Mouse (Mus musculus): ENCODE results near the gene Ticam1. TPM values are rescaled to one million over a fixed set of nuclear protein-coding genes. Genes with fewer than 3 reads are reported as not detected.

Ticam1 gene
- polyA plus RNA-seq, 1 experiment = 0.96 TPM

DNA sequence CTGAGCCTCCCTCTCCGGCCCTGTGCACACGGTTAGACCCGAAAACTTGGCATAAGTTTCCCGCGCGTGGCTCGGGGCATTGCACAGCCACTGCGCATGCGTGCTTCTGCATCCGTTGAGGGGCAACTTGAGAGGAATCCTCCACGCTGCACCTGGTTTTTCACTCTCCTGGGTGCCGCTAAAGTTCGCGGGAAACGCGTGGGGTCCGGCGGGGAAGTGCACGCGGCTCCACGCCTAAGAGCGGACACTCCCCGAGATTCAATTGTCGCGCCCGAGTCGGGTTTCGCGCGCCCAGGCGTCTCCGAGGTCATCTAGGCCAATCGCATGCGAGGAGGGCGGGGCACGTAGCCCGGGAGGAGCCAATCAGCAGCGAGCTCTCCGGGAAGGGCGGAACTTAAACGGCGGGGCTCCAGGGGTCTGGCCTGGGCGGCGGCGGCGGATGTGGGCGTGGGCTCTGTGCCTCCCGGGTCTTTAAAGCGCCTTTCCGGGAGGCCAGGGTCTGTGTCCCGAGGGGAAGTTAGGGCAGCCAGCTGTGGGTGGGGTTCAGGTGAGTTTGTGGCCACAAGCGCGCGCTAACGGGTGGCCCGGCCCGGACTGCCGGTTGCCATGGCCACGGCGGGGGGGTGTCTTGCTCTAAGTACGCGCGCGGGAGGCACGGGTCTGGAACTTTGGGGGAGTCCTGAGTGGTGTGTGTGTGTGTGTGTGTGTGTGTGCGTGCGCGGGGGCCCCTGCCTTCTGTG is 27.4 kb upstream of the Ticam1 start:
- H3K27me3 ChIP-seq (ENCODE audit: control insufficient read depth) = peaks cover 5% of the 10 kb centered on the region
- TF ChIP-seq TAL1 (IDR thresholded peaks at IDR 0.05; ENCODE audit: low read length) (no peak), GATA1 (IDR thresholded peaks at IDR 0.05; ENCODE audit: low read length) (no peak)
- no peaks in the 10 kb centered on the region for H3K9me3 ChIP-seq (ENCODE audit: control insufficient read depth, low read length)
- H3K4me3 ChIP-seq (replicated peaks) = peak overlapping the region; percentile 74
- H3K4me1 ChIP-seq (ENCODE audit: control insufficient read depth) = peaks cover 67% of the 10 kb centered on the region
- H3K36me3 ChIP-seq (ENCODE audit: control insufficient read depth) = peaks cover 48% of the 10 kb centered on the region

DNA sequence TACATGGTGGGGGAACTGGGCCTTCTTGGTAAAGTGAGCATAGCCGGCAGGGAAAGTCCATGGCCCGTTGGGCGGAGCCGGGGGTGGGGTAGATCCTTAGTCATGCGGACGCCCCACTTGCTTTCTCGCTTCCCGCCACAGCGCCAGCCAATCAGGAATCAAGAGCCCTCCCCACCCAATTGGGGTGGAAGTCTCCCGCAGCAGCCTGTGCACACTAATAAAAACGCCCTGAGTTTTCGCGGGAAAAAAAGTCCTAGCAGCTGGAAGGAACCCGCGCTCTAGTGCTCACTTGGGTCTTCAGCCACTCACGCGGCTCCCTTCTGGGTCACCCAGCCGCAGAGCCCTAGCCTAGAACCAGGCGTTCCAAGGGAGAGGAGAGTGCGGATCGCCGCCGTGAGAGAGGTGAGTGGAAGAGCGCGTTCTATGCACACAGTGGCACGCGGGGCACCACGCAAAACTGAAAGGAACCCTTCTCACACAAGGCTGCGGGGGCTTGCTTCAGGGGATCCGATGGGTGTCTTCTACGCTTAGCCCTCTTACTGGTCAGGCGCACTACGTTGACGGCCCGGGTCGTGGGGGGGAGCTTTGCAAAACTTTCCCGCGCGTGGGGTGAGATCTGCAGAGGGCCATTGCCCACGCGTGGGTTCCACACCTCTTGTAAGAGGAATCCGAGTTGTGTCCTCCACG is 26.7 kb upstream of the Ticam1 start, which contains the start of gene Uhrf1:
Gene Uhrf1 (plus strand): TSS at position 162 of the 687 bp plus-strand sequence.
- Histone ChIP-seq H3K4me3 (replicated peaks) (peak within 1 kb of the TSS; percentile 74), H3K27me3 (ENCODE audit: control insufficient read depth) (peaks cover 8% of the 10 kb centered on the region), H3K36me3 (ENCODE audit: control insufficient read depth) (peaks cover 41% of the 10 kb centered on the region), H3K4me1 (ENCODE audit: control insufficient read depth) (peaks cover 60% of the 10 kb centered on the region), H3K9me3 (ENCODE audit: control insufficient read depth, low read length) (no peaks in the 10 kb centered on the region)
- TF ChIP-seq TAL1 (IDR thresholded peaks at IDR 0.05; ENCODE audit: low read length) = no peak
- no peak for TF ChIP-seq GATA1 (IDR thresholded peaks at IDR 0.05; ENCODE audit: low read length)

DNA sequence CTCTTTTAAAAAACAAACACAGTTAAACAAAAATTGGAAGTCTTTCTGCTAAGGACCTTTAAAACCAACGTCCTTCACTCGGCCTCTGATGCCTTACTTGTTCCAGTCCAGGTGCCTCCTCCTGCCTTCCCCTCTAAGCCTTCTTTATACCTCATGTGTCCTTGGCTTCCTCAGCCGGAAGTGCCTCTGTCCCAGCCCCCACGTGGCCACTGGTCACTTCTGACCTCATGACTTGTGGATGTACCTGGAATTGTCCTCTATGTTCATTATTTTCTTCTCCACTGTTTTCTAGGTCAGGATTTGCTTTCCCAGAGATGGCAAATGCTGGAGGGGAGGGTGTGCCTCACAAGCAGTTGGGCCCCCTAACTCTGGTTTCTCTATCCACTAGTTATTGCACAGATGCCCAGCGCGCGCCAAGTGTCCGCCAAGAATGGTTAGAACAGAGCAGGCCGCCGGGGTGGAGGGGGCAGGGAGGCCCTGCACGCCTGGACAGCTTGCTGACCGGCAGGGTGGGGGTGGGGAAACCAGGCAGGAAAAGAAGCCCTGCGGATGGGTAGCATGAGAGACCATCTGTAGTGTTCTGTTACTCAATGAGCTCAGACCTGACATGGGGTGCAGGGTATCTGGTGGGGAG is 25.9 kb upstream of the Ticam1 start:
- H3K9me3 ChIP-seq (ENCODE audit: control insufficient read depth, low read length) = no peaks in the 10 kb centered on the region
- peaks cover 33% of the 10 kb centered on the region for H3K36me3 ChIP-seq (ENCODE audit: control insufficient read depth)
- H3K27me3 ChIP-seq (ENCODE audit: control insufficient read depth) = peaks cover 10% of the 10 kb centered on the region
- TF ChIP-seq TAL1 (IDR thresholded peaks at IDR 0.05; ENCODE audit: low read length) = no peak
- no peak for TF ChIP-seq GATA1 (IDR thresholded peaks at IDR 0.05; ENCODE audit: low read length)
- peaks cover 54% of the 10 kb centered on the region for H3K4me1 ChIP-seq (ENCODE audit: control insufficient read depth)
- peak overlapping the region; percentile 74 for H3K4me3 ChIP-seq (replicated peaks)

DNA sequence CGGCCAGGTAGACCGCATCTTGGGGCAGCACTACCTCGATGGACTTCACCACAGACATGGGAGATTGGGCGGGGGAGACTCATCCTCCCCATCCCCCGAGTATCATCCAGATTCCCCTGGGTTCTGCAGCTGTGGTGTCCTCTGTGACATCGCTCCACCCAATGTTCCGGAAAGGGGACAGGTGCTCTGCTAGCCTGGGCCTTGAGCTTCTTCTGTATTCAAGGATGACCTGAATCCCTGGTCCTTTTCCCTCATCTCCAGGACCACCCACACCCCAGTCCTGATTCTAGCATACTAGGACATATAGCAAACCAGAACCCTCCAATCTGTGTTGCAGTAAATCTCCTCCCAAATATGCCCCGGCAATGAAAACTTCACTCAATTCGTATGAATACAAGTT is 23.6 kb upstream of the Ticam1 start, which contains the start of gene Arrdc5:
Gene Arrdc5 (minus strand): TSS at position 101 of the 400 bp plus-strand sequence.
- TF ChIP-seq GATA1 (IDR thresholded peaks at IDR 0.05; ENCODE audit: low read length) (no peak), TAL1 (IDR thresholded peaks at IDR 0.05; ENCODE audit: low read length) (no peak)
- Histone ChIP-seq H3K27me3 (ENCODE audit: control insufficient read depth) (peaks cover 10% of the 10 kb centered on the region), H3K9me3 (ENCODE audit: control insufficient read depth, low read length) (no peaks in the 10 kb centered on the region), H3K4me3 (replicated peaks) (no peak within 1 kb of the TSS), H3K36me3 (ENCODE audit: control insufficient read depth) (peaks cover 10% of the 10 kb centered on the region), H3K4me1 (ENCODE audit: control insufficient read depth) (peaks cover 31% of the 10 kb centered on the region)

DNA sequence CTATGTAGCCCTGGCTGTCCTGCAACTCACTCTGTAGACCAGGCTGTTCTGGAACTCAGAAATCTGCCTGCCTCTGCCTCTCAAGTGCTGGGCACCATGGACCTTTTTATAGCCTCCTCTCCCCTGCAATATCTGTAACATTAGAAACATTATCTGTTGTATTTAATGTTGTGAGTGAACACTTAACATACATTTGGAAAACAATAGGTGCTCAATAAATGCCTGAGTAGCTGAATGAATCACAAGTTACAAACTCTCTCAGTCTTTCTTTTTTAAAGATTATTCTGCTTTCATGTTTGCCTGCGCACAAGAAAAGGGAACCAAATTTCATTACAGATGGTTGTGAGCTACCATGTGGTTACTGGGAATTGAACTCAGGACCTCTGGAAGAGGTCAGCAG is 21.7 kb upstream of the Ticam1 start:
- H3K4me3 ChIP-seq (replicated peaks) = no peak overlapping the region
- H3K27me3 ChIP-seq (ENCODE audit: control insufficient read depth) = peaks cover 10% of the 10 kb centered on the region
- H3K36me3 ChIP-seq (ENCODE audit: control insufficient read depth) = no peaks in the 10 kb centered on the region; the same call in 1 of the 2 replicates
- H3K9me3 ChIP-seq (ENCODE audit: control insufficient read depth, low read length) = no peaks in the 10 kb centered on the region
- no peak for TF ChIP-seq TAL1 (IDR thresholded peaks at IDR 0.05; ENCODE audit: low read length)
- TF ChIP-seq GATA1 (IDR thresholded peaks at IDR 0.05; ENCODE audit: low read length) = no peak
- H3K4me1 ChIP-seq (ENCODE audit: control insufficient read depth) = peaks cover 17% of the 10 kb centered on the region

DNA sequence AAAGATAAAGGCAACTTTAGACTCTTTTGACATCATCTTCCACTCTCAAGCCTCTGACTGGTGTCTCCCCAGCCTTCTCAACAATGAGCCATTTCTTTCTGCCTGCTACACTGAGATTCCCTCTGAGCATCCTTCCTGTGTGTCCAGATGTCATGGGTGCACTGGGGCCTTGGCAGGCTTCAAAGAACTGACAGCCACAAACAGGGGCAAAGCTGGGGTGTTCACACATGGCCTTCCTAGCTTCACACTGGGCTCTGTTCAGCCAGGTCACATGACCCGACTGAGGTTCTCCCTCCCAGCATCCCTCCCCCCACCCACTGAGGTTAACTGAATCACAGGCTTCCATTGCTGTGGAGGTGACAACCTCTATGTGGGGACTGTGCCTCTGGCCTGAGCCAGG is 19.6 kb upstream of the Ticam1 start:
- Histone ChIP-seq H3K4me1 (ENCODE audit: control insufficient read depth) (peaks cover 19% of the 10 kb centered on the region), H3K4me3 (replicated peaks) (no peak overlapping the region), H3K27me3 (ENCODE audit: control insufficient read depth) (peaks cover 10% of the 10 kb centered on the region), H3K9me3 (ENCODE audit: control insufficient read depth, low read length) (no peaks in the 10 kb centered on the region), H3K36me3 (ENCODE audit: control insufficient read depth) (no peaks in the 10 kb centered on the region)
- TF ChIP-seq GATA1 (IDR thresholded peaks at IDR 0.05; ENCODE audit: low read length) (no peak), TAL1 (IDR thresholded peaks at IDR 0.05; ENCODE audit: low read length) (no peak)

GRCm38 (mm10) chr17:56294241-56294640 is 17.7 kb upstream of the Ticam1 start:
- Histone ChIP-seq H3K36me3 (ENCODE audit: control insufficient read depth) (no peaks in the 10 kb centered on the region), H3K9me3 (ENCODE audit: control insufficient read depth, low read length) (no peaks in the 10 kb centered on the region), H3K27me3 (ENCODE audit: control insufficient read depth) (peaks cover 6% of the 10 kb centered on the region), H3K4me3 (replicated peaks) (no peak overlapping the region), H3K4me1 (ENCODE audit: control insufficient read depth) (peaks cover 38% of the 10 kb centered on the region)
- TF ChIP-seq GATA1 (IDR thresholded peaks at IDR 0.05; ENCODE audit: low read length) (no peak), TAL1 (IDR thresholded peaks at IDR 0.05; ENCODE audit: low read length) (no peak)

DNA sequence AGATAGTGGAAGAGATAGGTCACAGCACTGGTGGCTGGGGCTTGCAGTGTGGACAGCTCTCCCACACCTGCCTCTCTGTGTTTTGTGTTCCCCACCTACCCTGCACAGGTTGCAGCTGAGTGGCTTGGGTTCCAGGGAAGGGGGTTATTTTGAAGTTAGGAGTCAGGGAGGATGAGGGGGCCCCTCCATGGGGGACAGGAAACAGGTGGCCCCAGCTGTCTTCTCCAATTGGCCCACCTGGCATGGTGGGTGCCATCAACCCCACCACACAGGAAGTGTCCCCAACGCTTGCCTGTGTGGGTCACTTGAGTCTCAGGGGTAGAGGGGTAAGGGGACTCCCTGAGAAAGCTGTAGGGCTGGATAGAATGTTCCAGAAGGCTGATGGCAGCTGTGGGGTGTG is 16.7 kb upstream of the Ticam1 start:
- TF ChIP-seq TAL1 (IDR thresholded peaks at IDR 0.05; ENCODE audit: low read length) = no peak
- no peak for TF ChIP-seq GATA1 (IDR thresholded peaks at IDR 0.05; ENCODE audit: low read length)
- no peaks in the 10 kb centered on the region for H3K36me3 ChIP-seq (ENCODE audit: control insufficient read depth)
- H3K9me3 ChIP-seq (ENCODE audit: control insufficient read depth, low read length) = no peaks in the 10 kb centered on the region
- peaks cover 48% of the 10 kb centered on the region for H3K4me1 ChIP-seq (ENCODE audit: control insufficient read depth)
- peaks cover 2% of the 10 kb centered on the region for H3K27me3 ChIP-seq (ENCODE audit: control insufficient read depth)
- H3K4me3 ChIP-seq (replicated peaks) = no peak overlapping the region
